Mouse (Mus musculus) hindbrain, embryonic 11.5 days (tissue): Measurements from ENCODE around the gene Prickle1. TPM values are rescaled to one million over a fixed set of nuclear protein-coding genes. Genes with fewer than 3 reads are reported as not detected.
A peak's percentile ranks its signal among the peaks of the same experiment; 100 is the strongest.

Experiments
- ATAC-seq: fragments of 200-750 bp; cut with Nextera tagmentation; 2 replicates; pipeline ENCODE4 v1.8.0; 2017; ENCODE audit warnings: mild to moderate bottlenecking, moderate TSS enrichment, moderate library complexity; ENCODE audit not compliant: low FRiP score
- DNase-seq: peaks from one replicate; pipeline ENCODE4 v3.0.0-alpha.2; 2015; ENCODE audit warnings: low spot score
- H3K27ac ChIP-seq: fragments of 300-500 bp; sonication (generic); 2 replicates; pipeline ENCODE4 v1.5.1; 2014; ENCODE audit warnings: mild to moderate bottlenecking, low read depth, low read length
- H3K27me3 ChIP-seq: fragments of 300-500 bp; sonication (generic); 2 replicates; pipeline ENCODE4 v1.6.1; 2014; ENCODE audit warnings: mild to moderate bottlenecking, low read length, moderate library complexity, mixed read lengths; ENCODE audit not compliant: control insufficient read depth, insufficient read depth
- H3K36me3 ChIP-seq: fragments of 300-500 bp; sonication (generic); 2 replicates; pipeline ENCODE4 v1.6.1; 2014; ENCODE audit warnings: mild to moderate bottlenecking, low read length, moderate library complexity, mixed read lengths; ENCODE audit not compliant: control insufficient read depth, insufficient read depth
- H3K4me1 ChIP-seq: fragments of 300-500 bp; sonication (generic); replicated peaks from 2 replicates; pipeline ENCODE4 v1.6.1; 2014; ENCODE audit warnings: low read length, mixed read lengths; ENCODE audit not compliant: control insufficient read depth, insufficient read depth
- H3K4me2 ChIP-seq: fragments of 300-500 bp; sonication (generic); replicated peaks from 2 replicates; pipeline ENCODE4 v1.6.1; 2014; ENCODE audit warnings: mild to moderate bottlenecking, low read depth, low read length
- H3K4me3 ChIP-seq: fragments of 300-500 bp; sonication (generic); 2 replicates; pipeline ENCODE4 v1.5.1; 2014; ENCODE audit warnings: low read depth, low read length
- H3K9ac ChIP-seq: fragments of 300-500 bp; sonication (generic); 2 replicates; pipeline ENCODE4 v1.6.1; 2014; ENCODE audit warnings: low read depth, low read length
- H3K9me3 ChIP-seq: fragments of 300-500 bp; sonication (generic); 2 replicates; pipeline ENCODE4 v1.6.1; 2016; ENCODE audit warnings: low read length; ENCODE audit not compliant: control insufficient read depth
- WGBS: fragments of 180-500 bp; shearing (Covaris S2); extraction: QIAGEN DNeasy Blood & Tissue Kit; methylation state at CpG from one replicate; pipeline ENCODE4 v1.1.7; 2014; 5-methylcytosine and 5-hydroxymethylcytosine counted together
- polyA plus RNA-seq: library from polyadenylated mRNA; unstranded; fragments of >200 nt; fragmentation: Nextera tagmentation; extraction: Ambion mirVana; gene quantifications from 2 replicates; pipeline ENCODE4 v1.2.1, GENCODE M21; 2014

Gene Prickle1
- polyA plus RNA-seq, 1 experiment from 2014 or later, result 17.7 TPM

GRCm38 (mm10) chr15:93552169-93552568 lies 43.5 kb downstream of the Prickle1 start:
- DNase-seq, result peak; percentile 58
- 5% methylated on average over 9 of the region's 9 CpGs for WGBS
- Histone ChIP-seq H3K9me3 (no peaks in the 10 kb centered on the region), H3K27me3 (no peaks in the 10 kb centered on the region), H3K36me3 (no peaks in the 10 kb centered on the region), H3K27ac (no peak overlapping the region), H3K4me2 (no peak overlapping the region; the same call in 1 of the 2 replicates), H3K9ac (no peak overlapping the region), H3K4me1 (no peaks in the 10 kb centered on the region), H3K4me3 (no peak overlapping the region)
- peak; percentile 47; the same call in 1 of the 2 replicates for ATAC-seq

DNA sequence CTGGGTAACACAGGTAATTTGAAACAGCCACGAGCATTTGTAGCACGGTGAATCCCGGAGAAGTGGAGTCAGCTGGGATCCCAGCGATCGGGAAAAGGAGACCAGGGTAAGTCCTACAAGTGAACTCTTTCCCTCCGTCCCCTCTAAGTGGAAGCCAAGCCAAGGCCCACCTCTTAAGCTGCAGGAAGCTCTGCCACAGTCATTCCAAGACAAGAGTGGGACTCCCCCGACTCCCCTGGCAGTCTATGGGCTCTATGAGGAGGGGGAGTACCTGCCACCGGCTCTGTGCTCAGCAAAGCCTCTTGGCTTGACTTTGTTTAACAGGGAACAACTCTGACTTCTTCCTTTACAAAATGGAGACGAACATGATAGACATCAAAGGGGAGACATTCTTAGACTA lies 47.4 kb downstream of the Prickle1 start:
- H3K27ac ChIP-seq, result no peak overlapping the region
- 83% methylated on average over 9 of the region's 9 CpGs for WGBS
- H3K36me3 ChIP-seq, result no peaks in the 10 kb centered on the region
- ATAC-seq (no peak), DNase-seq (no peak)
- no peaks in the 10 kb centered on the region for H3K4me1 ChIP-seq
- H3K27me3 ChIP-seq, result no peaks in the 10 kb centered on the region
- no peak overlapping the region for H3K9ac ChIP-seq
- no peak overlapping the region for H3K4me3 ChIP-seq
- H3K4me2 ChIP-seq, result no peak overlapping the region
- H3K9me3 ChIP-seq, result no peaks in the 10 kb centered on the region

DNA sequence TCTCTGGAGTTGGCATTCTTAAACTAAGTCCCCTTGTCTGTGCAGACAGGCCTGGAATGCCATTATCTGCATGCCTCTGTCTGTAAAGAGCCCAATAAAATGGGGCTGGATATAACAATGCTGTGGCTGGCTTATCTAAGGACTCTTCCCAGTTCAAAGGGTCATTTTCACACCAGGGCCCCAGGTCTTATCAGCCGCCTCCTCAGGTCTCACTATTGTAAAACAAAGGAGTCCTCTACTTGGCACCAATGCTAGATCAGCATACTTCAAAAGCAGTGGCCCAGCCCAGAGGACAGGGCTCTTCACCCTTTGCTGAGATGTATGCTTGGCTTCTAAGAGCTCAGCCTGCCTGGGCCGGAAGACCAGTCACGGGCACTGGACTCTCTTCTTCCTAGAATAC lies 56.3 kb downstream of the Prickle1 start:
- Histone ChIP-seq H3K9me3 (no peaks in the 10 kb centered on the region), H3K27me3 (no peaks in the 10 kb centered on the region), H3K9ac (no peak overlapping the region), H3K27ac (no peak overlapping the region), H3K4me3 (no peak overlapping the region), H3K4me2 (no peak overlapping the region), H3K4me1 (no peaks in the 10 kb centered on the region), H3K36me3 (no peaks in the 10 kb centered on the region)
- no peak for ATAC-seq
- no peak for DNase-seq
- 69% methylated on average over 3 of the region's 3 CpGs for WGBS

- H3K4me1 ChIP-seq, result no peaks in the 10 kb centered on the region
- H3K9me3 ChIP-seq, result no peaks in the 10 kb centered on the region
- H3K4me3 ChIP-seq, result no peak overlapping the region
- WGBS, result 84% methylated on average over 21 of the region's 21 CpGs
- ATAC-seq (no peak), DNase-seq (no peak)
- no peaks in the 10 kb centered on the region for H3K27me3 ChIP-seq
- H3K4me2 ChIP-seq, result no peak overlapping the region
- H3K9ac ChIP-seq, result no peak overlapping the region
- no peaks in the 10 kb centered on the region for H3K36me3 ChIP-seq
- no peak overlapping the region for H3K27ac ChIP-seq
Measured at GRCm38 (mm10) chr15:93538551-93539205, 57.0 kb downstream of the Prickle1 start.

DNA sequence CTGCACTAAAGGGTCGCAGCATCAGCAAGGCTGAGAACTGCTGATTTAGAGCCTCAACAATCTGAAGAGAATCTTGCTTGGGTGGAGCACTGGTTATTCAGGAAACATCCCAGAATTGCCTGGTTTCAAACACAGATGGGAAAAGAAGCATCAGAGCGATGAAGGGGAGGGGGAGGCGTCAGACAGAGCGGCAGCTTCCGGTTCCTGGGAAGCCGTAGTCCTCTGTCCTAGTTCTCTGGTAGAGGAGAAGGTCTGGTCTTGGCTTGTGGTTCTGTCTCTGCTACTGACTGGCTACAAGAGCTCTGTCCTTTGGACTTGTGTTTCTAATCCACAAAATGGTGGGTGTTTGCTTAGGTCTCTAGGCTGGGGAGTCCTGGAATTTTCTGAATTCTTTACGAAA lies 57.9 kb downstream of the Prickle1 start:
- H3K9me3 ChIP-seq, result no peaks in the 10 kb centered on the region
- H3K27me3 ChIP-seq, result no peaks in the 10 kb centered on the region
- no peaks in the 10 kb centered on the region for H3K36me3 ChIP-seq
- DNase-seq (no peak), ATAC-seq (no peak)
- H3K4me1 ChIP-seq, result no peaks in the 10 kb centered on the region
- no peak overlapping the region for H3K27ac ChIP-seq
- H3K4me3 ChIP-seq, result no peak overlapping the region
- H3K4me2 ChIP-seq, result no peak overlapping the region
- 86% methylated on average over 7 of the region's 7 CpGs for WGBS
- H3K9ac ChIP-seq, result no peak overlapping the region

DNA sequence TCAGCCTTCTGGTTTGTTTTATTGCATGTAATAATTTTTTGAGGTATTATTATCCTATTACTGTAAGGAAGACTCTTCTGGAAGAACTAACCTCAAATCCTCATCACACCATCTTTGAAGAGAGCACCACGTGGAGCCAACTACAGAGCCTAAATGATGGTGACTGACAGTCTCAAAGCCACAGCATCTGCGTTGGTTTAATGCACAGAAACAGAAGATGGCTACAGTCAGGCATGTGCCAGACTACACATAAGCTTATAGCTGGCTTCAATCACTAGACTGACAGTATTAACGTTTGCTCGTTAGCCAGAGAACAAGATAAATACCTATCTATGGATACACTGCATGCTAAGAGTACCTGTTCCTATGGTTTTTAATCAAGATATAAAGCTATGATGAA lies 59.5 kb downstream of the Prickle1 start:
- no peaks in the 10 kb centered on the region for H3K27me3 ChIP-seq
- H3K4me1 ChIP-seq, result no peaks in the 10 kb centered on the region
- 83% methylated on average over 4 of the region's 4 CpGs for WGBS
- no peak overlapping the region for H3K4me3 ChIP-seq
- ATAC-seq, result no peak
- H3K9me3 ChIP-seq, result no peaks in the 10 kb centered on the region
- no peak overlapping the region for H3K4me2 ChIP-seq
- H3K36me3 ChIP-seq, result no peaks in the 10 kb centered on the region
- H3K27ac ChIP-seq, result no peak overlapping the region
- H3K9ac ChIP-seq, result no peak overlapping the region
- no peak for DNase-seq

DNA sequence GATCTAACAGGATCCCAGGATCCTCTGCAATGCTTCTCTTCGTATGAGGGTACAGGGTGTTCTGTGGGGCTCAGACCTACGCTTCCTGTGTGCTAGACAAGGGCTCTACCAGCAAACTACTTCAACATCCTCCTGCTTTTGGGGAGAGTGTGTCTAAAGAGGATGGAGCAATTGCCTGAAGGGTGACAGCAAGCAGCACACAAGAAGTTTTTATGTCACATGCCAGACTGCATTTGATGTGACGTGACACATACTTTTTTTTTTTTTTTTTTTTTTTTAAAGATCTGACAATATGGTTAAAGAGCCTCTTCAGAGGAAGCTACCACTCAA lies 65.0 kb downstream of the Prickle1 start:
- Histone ChIP-seq H3K4me2 (no peak overlapping the region), H3K4me1 (0 out of 2 replicates have a peak, but pooled peaks cover 2% of the 10 kb centered on the region), H3K9ac (no peak overlapping the region), H3K4me3 (no peak overlapping the region), H3K27me3 (no peaks in the 10 kb centered on the region), H3K27ac (no peak overlapping the region), H3K36me3 (no peaks in the 10 kb centered on the region), H3K9me3 (no peaks in the 10 kb centered on the region)
- no peak for DNase-seq
- WGBS, result 76% methylated on average over 3 of the region's 3 CpGs
- ATAC-seq, result no peak

DNA sequence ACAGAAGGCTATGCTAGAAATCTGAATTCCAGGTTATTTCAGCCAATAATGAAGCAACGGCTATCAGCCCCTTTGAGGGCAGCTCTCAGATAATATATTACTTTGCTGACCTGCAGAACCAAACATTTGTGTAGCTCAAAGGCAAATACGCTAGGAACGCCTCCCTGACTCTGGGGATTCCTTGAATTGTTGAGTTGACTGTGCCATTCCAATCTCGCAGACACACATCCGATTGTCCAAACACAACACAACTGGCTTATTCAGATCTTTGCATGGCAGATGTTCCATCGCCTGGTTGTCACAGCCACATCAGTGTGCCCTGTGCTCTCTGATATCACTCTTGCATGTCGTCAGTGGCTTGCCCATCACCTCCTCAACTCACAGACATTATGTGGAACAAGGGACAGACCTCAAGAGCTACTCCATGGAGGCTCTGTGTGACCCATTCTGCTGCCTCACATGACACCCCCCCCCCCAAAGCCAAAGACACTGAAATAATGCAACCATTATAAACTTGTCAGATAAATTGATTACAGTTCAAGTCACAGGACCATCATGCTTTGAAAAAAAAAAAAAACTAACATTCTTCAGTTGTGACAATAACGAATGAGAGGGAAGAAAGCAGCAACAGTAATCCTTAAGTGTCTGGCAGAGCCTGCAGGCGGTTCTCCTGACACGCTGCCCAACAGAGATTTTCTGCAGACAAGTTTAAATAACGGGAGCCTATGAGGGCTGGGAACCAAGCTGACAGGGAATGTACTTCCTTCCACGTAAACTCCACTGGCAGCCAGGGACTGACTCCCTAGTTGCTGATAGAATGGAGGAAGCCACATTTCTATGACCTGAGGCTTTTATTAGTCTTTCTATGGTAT lies 65.6 kb downstream of the Prickle1 start:
- no peaks in the 10 kb centered on the region for H3K36me3 ChIP-seq
- DNase-seq, result no peak
- no peak overlapping the region for H3K4me3 ChIP-seq
- H3K9ac ChIP-seq, result no peak overlapping the region
- WGBS, result 41% methylated on average over 12 of the region's 12 CpGs
- H3K4me2 ChIP-seq, result no peak overlapping the region
- no peaks in the 10 kb centered on the region for H3K9me3 ChIP-seq
- no peak for ATAC-seq
- 0 out of 2 replicates have a peak, but pooled peaks cover 2% of the 10 kb centered on the region for H3K4me1 ChIP-seq
- H3K27ac ChIP-seq, result no peak overlapping the region
- H3K27me3 ChIP-seq, result no peaks in the 10 kb centered on the region
